Mouse (Mus musculus): ENCODE measurements around the gene Tut1.
"Not testable (repeated sequence)": the region's sequence is repeated elsewhere in the genome, so short reads cannot be mapped to it uniquely, and the experiment has no call there.

The Tut1 gene

GRCm38 (mm10) chr19:8984255-8984868 lies 30.7 kb downstream of the Tut1 start:
- DNase-seq, result peak; percentile 67 to 72

- no peak for DNase-seq
These were observed 32.2 kb downstream of the Tut1 start for GRCm38 (mm10) chr19:8985891-8986290.

- DNase-seq, result peak in 1 of 2 experiments; percentile 32
These were observed 34.2 kb downstream of the Tut1 start for GRCm38 (mm10) chr19:8987816-8988215.

GRCm38 (mm10) chr19:8988346-8989065 lies 34.9 kb downstream of the Tut1 start:
- no peak for DNase-seq

- peak; percentile 49 to 55 for DNase-seq
These were observed 35.5 kb downstream of the Tut1 start, which contains the start of gene Ahnak for GRCm38 (mm10) chr19:8989066-8989566. TSS of gene Ahnak (plus strand) at chr19:8989284.

GRCm38 (mm10) chr19:8989567-8990431 lies 36.2 kb downstream of the Tut1 start:
- DNase-seq, result peak; percentile 45 to 53

- DNase-seq, result peak in 1 of 2 experiments; percentile 29
These were observed 36.9 kb downstream of the Tut1 start for GRCm38 (mm10) chr19:8990432-8991102.

GRCm38 (mm10) chr19:8991245-8991870 lies 37.7 kb downstream of the Tut1 start:
- DNase-seq, result no peak

- DNase-seq, result peak in 1 of 2 experiments; percentile 51
These were observed 38.5 kb downstream of the Tut1 start for GRCm38 (mm10) chr19:8991871-8992735.

GRCm38 (mm10) chr19:8992769-8993624 lies 39.4 kb downstream of the Tut1 start:
- DNase-seq, result peak; percentile 88 to 89

GRCm38 (mm10) chr19:8993625-8993912 lies 39.9 kb downstream of the Tut1 start:
- no peak for DNase-seq

- DNase-seq, result no peak
These were observed 41.4 kb downstream of the Tut1 start for GRCm38 (mm10) chr19:8994813-8995607.

- DNase-seq, result no peak
These were observed 43.0 kb downstream of the Tut1 start for GRCm38 (mm10) chr19:8996601-8997000.

- DNase-seq, result peak; percentile 56 to 73
These were observed 43.9 kb downstream of the Tut1 start for GRCm38 (mm10) chr19:8997546-8997945.

- DNase-seq, result no peak
These were observed 44.9 kb downstream of the Tut1 start for GRCm38 (mm10) chr19:8998546-8998945.

- no peak for DNase-seq
These were observed 45.6 kb downstream of the Tut1 start for GRCm38 (mm10) chr19:8999223-8999622.

GRCm38 (mm10) chr19:9006915-9007314 lies 53.3 kb downstream of the Tut1 start:
- not testable (repeated sequence) for DNase-seq
